9 mouse cellular contexts compared by ENCODE assay signal in genomic region chr3:89131816-89132215, GRCm38 (mm10). TPM values are rescaled to one million over a fixed set of nuclear protein-coding genes. Genes with fewer than 3 reads are reported as not detected.
DNase-seq lines count a peak whose midpoint lies in the region; ATAC-seq and TF ChIP-seq lines count a peak whose summit lies in the region.
"Had no signal": no experiment of that assay in that cellular context is flagged by ENCODE, and none has a peak within 500 bp of the region (broad histone marks: within the 10 kb centered on the region; RNA-seq: fewer than 3 reads in every experiment).

No protein-coding gene starts in this region.

- no peak for DNase-seq in cerebellum, adult 2 months
- no peak for DNase-seq in cerebellum, adult 8-10 months
- DNase-seq in urinary bladder, postnatal 10 days (ENCODE audit: low spot score) = no peak
- DNase-seq in cerebellum, postnatal 36 days = no peak
- DNase-seq in cerebellum, adult 9-11 months = no peak

- H3K4me2 ChIP-seq in intestine, embryonic 16.5 days (ENCODE audit: low read depth, low read length) = peak overlapping the region; percentile 69
- peak overlapping the region; percentile 76 for H3K4me2 ChIP-seq in liver, embryonic 16.5 days (ENCODE audit: low read depth, low read length)

- no peak for ATAC-seq in intestine, embryonic 16.5 days
- no peak for ATAC-seq in liver, embryonic 16.5 days (ENCODE audit: low read depth)

- no peaks in the 10 kb centered on the region for H3K9me3 ChIP-seq in intestine, embryonic 16.5 days (ENCODE audit: control insufficient read depth, low read length)
- no peaks in the 10 kb centered on the region for H3K9me3 ChIP-seq in liver, embryonic 16.5 days (replicated peaks; ENCODE audit: control insufficient read depth, low read length)

- no peak for TF ChIP-seq CTCF in cerebellum, adult 2 months (IDR thresholded peaks at IDR 0.05; ENCODE audit: borderline replicate concordance, insufficient read depth, low read depth, low read length)
- TF ChIP-seq CTCF in cortical plate, adult 2 months (IDR thresholded peaks at IDR 0.05; ENCODE audit: extremely low read depth, insufficient read depth, low read length) = no peak

- no peak overlapping the region for H3K27ac ChIP-seq in cerebellum, adult 2 months (ENCODE audit: insufficient read depth, low read length)
- no peak overlapping the region for H3K27ac ChIP-seq in cortical plate, adult 2 months (ENCODE audit: insufficient read depth, low read length)
- H3K27ac ChIP-seq in intestine, embryonic 16.5 days (ENCODE audit: low read length) = no peak overlapping the region
- peak overlapping the region; percentile 81 for H3K27ac ChIP-seq in liver, embryonic 16.5 days (ENCODE audit: low read length)
- H3K27ac ChIP-seq: macrophage had no signal

- no peak for TF ChIP-seq POLR2A in cerebellum, adult 2 months (IDR thresholded peaks at IDR 0.05; ENCODE audit: borderline replicate concordance, insufficient read depth, low read length)
- TF ChIP-seq POLR2A in cortical plate, adult 2 months (IDR thresholded peaks at IDR 0.05; ENCODE audit: extremely low read depth, insufficient read depth, low read length) = no peak

- H3K4me1 ChIP-seq in cerebellum, adult 2 months (ENCODE audit: control insufficient read depth, insufficient read depth, low read length) = peaks cover 3% of the 10 kb centered on the region
- no peaks in the 10 kb centered on the region for H3K4me1 ChIP-seq in cortical plate, adult 2 months (ENCODE audit: control insufficient read depth, insufficient read depth, low read length)
- H3K4me1 ChIP-seq in intestine, embryonic 16.5 days (ENCODE audit: control insufficient read depth, insufficient read depth, low read length) = peaks cover 19% of the 10 kb centered on the region
- peaks cover 57% of the 10 kb centered on the region for H3K4me1 ChIP-seq in liver, embryonic 16.5 days (ENCODE audit: control insufficient read depth, low read depth, low read length)

- no peaks in the 10 kb centered on the region for H3K27me3 ChIP-seq in cerebellum, adult 2 months (ENCODE audit: control insufficient read depth, insufficient read depth, low read length)
- H3K27me3 ChIP-seq in intestine, embryonic 16.5 days (replicated peaks; ENCODE audit: control insufficient read depth, insufficient read depth, low read length) = no peaks in the 10 kb centered on the region
- H3K27me3 ChIP-seq in liver, embryonic 16.5 days (ENCODE audit: control insufficient read depth, insufficient read depth, low read depth, low read length) = no peaks in the 10 kb centered on the region

- peak overlapping the region; percentile 69 for H3K9ac ChIP-seq in intestine, embryonic 16.5 days (ENCODE audit: low read depth, low read length)
- peak overlapping the region; percentile 60 for H3K9ac ChIP-seq in liver, embryonic 16.5 days (ENCODE audit: low read depth, low read length)

- H3K4me3 ChIP-seq in cerebellum, adult 2 months (replicated peaks; ENCODE audit: insufficient read depth, low read depth, low read length) = peak overlapping the region; percentile 63
- peak overlapping the region; percentile 5; the same call in 1 of the 2 replicates for H3K4me3 ChIP-seq in cortical plate, adult 2 months (ENCODE audit: insufficient read depth, low read length)
- no peak overlapping the region; the same call in 1 of the 2 replicates for H3K4me3 ChIP-seq in intestine, embryonic 16.5 days (ENCODE audit: low read length)
- peak overlapping the region; percentile 54 for H3K4me3 ChIP-seq in liver, embryonic 16.5 days (ENCODE audit: low read depth, low read length)

- H3K36me3 ChIP-seq in intestine, embryonic 16.5 days (ENCODE audit: control insufficient read depth, insufficient read depth, low read length) = no peaks in the 10 kb centered on the region
- no peaks in the 10 kb centered on the region for H3K36me3 ChIP-seq in liver, embryonic 16.5 days (ENCODE audit: control insufficient read depth, insufficient read depth)

- 17% methylated on average over 4 of the region's 4 CpGs for WGBS in cerebellum, adult 2 months
- 39% methylated on average over 4 of the region's 4 CpGs for whole genome bisulfite sequencing in intestine, embryonic 16.5 days
- 18% methylated on average over 4 of the region's 4 CpGs for WGBS in liver, embryonic 16.5 days (ENCODE audit: insufficient replicate concordance)

RNA-seq across cellular contexts. Expression of gene Pklr, which starts 4.1 kb away (rescaled TPM):
- 0.03 and 0.07 TPM in 2 replicates for polyA plus RNA-seq in cerebellum, adult 2 months (2012; rRNA removed)
- 0.04 and 0.08 TPM in 2 replicates for polyA plus RNA-seq in cortical plate, adult 2 months (2012; rRNA removed)
- polyA plus RNA-seq in intestine, embryonic 16.5 days (2015; fragmentation: Nextera tagmentation; extraction: Ambion mirVana) = 148 and 174 TPM in 2 replicates
- polyA plus RNA-seq in liver, embryonic 16.5 days (2015; fragmentation: Nextera tagmentation; extraction: Ambion mirVana) = 102 and 104 TPM in 2 replicates
- polyA plus RNA-seq: macrophage had no signal

RNA-seq across cellular contexts. Expression of gene Hcn3, which starts 28.2 kb away (rescaled TPM):
- polyA plus RNA-seq in cerebellum, adult 2 months (2012; rRNA removed) = 13.0 and 14.6 TPM in 2 replicates
- polyA plus RNA-seq in cortical plate, adult 2 months (2012; rRNA removed) = 14.2 and 14.5 TPM in 2 replicates
- 2.0 TPM in 2 replicates for polyA plus RNA-seq in intestine, embryonic 16.5 days (2015; fragmentation: Nextera tagmentation; extraction: Ambion mirVana)
- 0.29 and 0.32 TPM in 2 replicates for polyA plus RNA-seq in liver, embryonic 16.5 days (2015; fragmentation: Nextera tagmentation; extraction: Ambion mirVana)

RNA-seq across cellular contexts. Expression of gene Fdps, which starts 30.1 kb away (rescaled TPM):
- 107 and 113 TPM in 2 replicates for polyA plus RNA-seq in cerebellum, adult 2 months (2012; rRNA removed)
- polyA plus RNA-seq in cortical plate, adult 2 months (2012; rRNA removed) = 94.9 and 107 TPM in 2 replicates
- 625 and 664 TPM in 2 replicates for polyA plus RNA-seq in intestine, embryonic 16.5 days (2015; fragmentation: Nextera tagmentation; extraction: Ambion mirVana)
- polyA plus RNA-seq in liver, embryonic 16.5 days (2015; fragmentation: Nextera tagmentation; extraction: Ambion mirVana) = 375 and 379 TPM in 2 replicates

RNA-seq across cellular contexts. Expression of gene Gm43738, which starts 30.9 kb away (rescaled TPM):
- 0.03 TPM in 1 of 2 replicates, not detected in the other for polyA plus RNA-seq in cerebellum, adult 2 months (2012; rRNA removed)
- polyA plus RNA-seq in cortical plate, adult 2 months (2012; rRNA removed) = not detected in 2 replicates
- polyA plus RNA-seq in intestine, embryonic 16.5 days (2015; fragmentation: Nextera tagmentation; extraction: Ambion mirVana) = 0.09 TPM in 1 of 2 replicates, not detected in the other
- polyA plus RNA-seq in liver, embryonic 16.5 days (2015; fragmentation: Nextera tagmentation; extraction: Ambion mirVana) = 0.11 TPM in 1 of 2 replicates, not detected in the other
- polyA plus RNA-seq: macrophage had no signal

RNA-seq across cellular contexts. Expression of gene Clk2, which starts 32.8 kb away (rescaled TPM):
- 75.5 and 80.2 TPM in 2 replicates for polyA plus RNA-seq in cerebellum, adult 2 months (2012; rRNA removed)
- polyA plus RNA-seq in cortical plate, adult 2 months (2012; rRNA removed) = 68.0 and 73.0 TPM in 2 replicates
- polyA plus RNA-seq in intestine, embryonic 16.5 days (2015; fragmentation: Nextera tagmentation; extraction: Ambion mirVana) = 17.3 and 18.0 TPM in 2 replicates
- 6.4 and 8.4 TPM in 2 replicates for polyA plus RNA-seq in liver, embryonic 16.5 days (2015; fragmentation: Nextera tagmentation; extraction: Ambion mirVana)

Comparison
In these comparisons a context has a peak if more than half of its experiments do, and no peak if none do; other contexts are left out.
1. RNA of gene Pklr, which starts 4.1 kb away (polyA plus RNA-seq): 148 to 174 TPM in intestine, embryonic 16.5 days and 102 to 104 TPM in liver, embryonic 16.5 days; 0.04 to 0.08 TPM in cortical plate, adult 2 months and 0.03 to 0.07 TPM in cerebellum, adult 2 months; every median in the first group is over 10 times any median in the second.